Mouse (Mus musculus) cerebellum, adult 2 months (tissue): ENCODE measurements around the gene Fbxw7.

Source experiments
- CTCF ChIP-seq: fragments of 200-500 bp; IDR thresholded peaks from 2 replicates; pipeline ENCODE4 v1.5.1; 2011; ENCODE audit warnings: low read depth, mild to moderate bottlenecking, control low read depth, low read length, moderate library complexity, borderline replicate concordance; ENCODE audit not compliant: insufficient read depth
- POLR2A ChIP-seq: fragments of 200-500 bp; IDR thresholded peaks from 2 replicates; pipeline ENCODE4 v1.6.1; 2011; ENCODE audit warnings: low read length, control low read depth, borderline replicate concordance; ENCODE audit not compliant: insufficient read depth

DNA sequence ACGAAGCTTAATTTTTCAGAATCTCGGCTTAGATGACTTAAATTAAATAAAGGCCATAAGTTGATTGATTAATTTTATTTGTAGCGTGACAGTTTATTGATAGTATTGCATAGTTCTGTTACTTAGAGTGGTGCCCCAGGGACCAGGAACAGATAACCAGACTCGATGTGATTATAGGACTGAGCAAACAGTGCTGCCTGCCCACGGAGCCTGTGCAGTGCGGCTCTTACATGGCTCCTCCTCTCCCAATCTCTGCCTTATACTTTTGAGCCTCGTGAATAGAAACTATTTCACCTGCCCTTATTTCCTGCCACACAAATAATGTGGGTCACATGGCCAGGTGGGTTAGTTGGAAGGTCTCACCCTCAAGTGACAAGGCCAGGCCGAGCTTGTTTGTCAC lies 82.9 kb downstream of the Fbxw7 start:
- TF ChIP-seq CTCF (no peak), POLR2A (no peak)
